Mouse (Mus musculus): ENCODE measurements at regions not wholly inside any gene's neighbourhood (a gene's known extent, or its start where the extent isn't known, plus 50 kb on each side); places are given as distances from the start of the nearest gene placed in this dataset.

DNA sequence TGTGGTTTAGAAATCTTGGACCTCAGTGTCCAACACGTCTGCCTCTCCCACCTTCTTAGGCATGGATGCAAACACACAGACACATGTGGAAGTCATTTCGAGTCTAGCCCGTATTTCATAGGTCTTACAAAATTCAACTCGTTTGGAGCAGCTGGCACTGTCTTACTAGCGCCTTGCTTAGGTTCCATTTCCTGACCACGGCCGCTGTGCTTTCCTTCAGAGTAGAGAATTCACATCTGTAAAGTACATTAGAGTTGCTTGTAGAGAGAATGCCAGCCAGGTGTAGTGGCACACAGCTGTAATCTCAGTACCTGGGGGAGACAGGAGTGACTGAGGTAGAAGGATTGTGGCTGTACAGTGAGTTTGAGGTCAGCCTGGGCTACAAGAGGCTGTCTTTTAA lies 346.6 kb downstream of the Zfp706 start:
- TF ChIP-seq CTCF (IDR thresholded peaks at IDR 0.05; ENCODE audit: extremely low read depth, insufficient read depth, low read length): no peak
- no peak for TF ChIP-seq POLR2A (IDR thresholded peaks at IDR 0.05; ENCODE audit: extremely low read depth, insufficient read depth, low read length)
